Mouse (Mus musculus): ENCODE data around the gene Plekha7. TPM values are rescaled to one million over a fixed set of nuclear protein-coding genes. Genes with fewer than 3 reads are reported as not detected.

Plekha7 gene
- polyA plus RNA-seq, 1 experiment, result 1.3 TPM

GRCm38 (mm10) chr7:116186156-116186555, 122.0 kb downstream of the Plekha7 start:
- H3K36me3 ChIP-seq (replicated peaks; ENCODE audit: low read length), result no peaks in the 10 kb centered on the region
- H3K9me3 ChIP-seq, result no peaks in the 10 kb centered on the region
- no peak overlapping the region for H3K4me3 ChIP-seq (replicated peaks)
- peaks cover 48% of the 10 kb centered on the region for H3K27me3 ChIP-seq (replicated peaks)
- no peaks in the 10 kb centered on the region for H3K4me1 ChIP-seq
- TF ChIP-seq GATA1 (IDR thresholded peaks at IDR 0.05; ENCODE audit: borderline replicate concordance, low read length) (no peak), FLI1 (IDR thresholded peaks at IDR 0.05; ENCODE audit: low read length) (no peak)

- no peaks in the 10 kb centered on the region for H3K9me3 ChIP-seq
- peaks cover 44% of the 10 kb centered on the region for H3K27me3 ChIP-seq (replicated peaks)
- H3K36me3 ChIP-seq (replicated peaks; ENCODE audit: low read length), result no peaks in the 10 kb centered on the region
- no peaks in the 10 kb centered on the region for H3K4me1 ChIP-seq
- no peak for TF ChIP-seq FLI1 (IDR thresholded peaks at IDR 0.05; ENCODE audit: low read length)
- no peak for TF ChIP-seq GATA1 (IDR thresholded peaks at IDR 0.05; ENCODE audit: borderline replicate concordance, low read length)
- no peak overlapping the region for H3K4me3 ChIP-seq (replicated peaks)
These were observed 123.7 kb downstream of the Plekha7 start for GRCm38 (mm10) chr7:116184358-116185057.

- no peaks in the 10 kb centered on the region for H3K9me3 ChIP-seq
- no peaks in the 10 kb centered on the region for H3K36me3 ChIP-seq (replicated peaks; ENCODE audit: low read length)
- no peak overlapping the region for H3K4me3 ChIP-seq (replicated peaks)
- TF ChIP-seq FLI1 (IDR thresholded peaks at IDR 0.05; ENCODE audit: low read length) (no peak), GATA1 (IDR thresholded peaks at IDR 0.05; ENCODE audit: borderline replicate concordance, low read length) (no peak)
- H3K27me3 ChIP-seq (replicated peaks), result peaks cover 43% of the 10 kb centered on the region
- no peaks in the 10 kb centered on the region for H3K4me1 ChIP-seq
These were observed 125.7 kb downstream of the Plekha7 start for GRCm38 (mm10) chr7:116182451-116182850.

GRCm38 (mm10) chr7:116181444-116181946, 126.7 kb downstream of the Plekha7 start:
- no peak for TF ChIP-seq FLI1 (IDR thresholded peaks at IDR 0.05; ENCODE audit: low read length)
- TF ChIP-seq GATA1 (IDR thresholded peaks at IDR 0.05; ENCODE audit: borderline replicate concordance, low read length), result no peak
- Histone ChIP-seq H3K4me1 (no peaks in the 10 kb centered on the region), H3K27me3 (replicated peaks) (peaks cover 38% of the 10 kb centered on the region), H3K4me3 (replicated peaks) (no peak overlapping the region), H3K36me3 (replicated peaks; ENCODE audit: low read length) (no peaks in the 10 kb centered on the region), H3K9me3 (no peaks in the 10 kb centered on the region)

GRCm38 (mm10) chr7:116178916-116179315, 129.3 kb downstream of the Plekha7 start:
- peaks cover 38% of the 10 kb centered on the region for H3K27me3 ChIP-seq (replicated peaks)
- no peak for TF ChIP-seq FLI1 (IDR thresholded peaks at IDR 0.05; ENCODE audit: low read length)
- no peaks in the 10 kb centered on the region for H3K9me3 ChIP-seq
- H3K36me3 ChIP-seq (replicated peaks; ENCODE audit: low read length), result no peaks in the 10 kb centered on the region
- no peaks in the 10 kb centered on the region for H3K4me1 ChIP-seq
- H3K4me3 ChIP-seq (replicated peaks), result no peak overlapping the region

- no peaks in the 10 kb centered on the region for H3K9me3 ChIP-seq
- H3K36me3 ChIP-seq (replicated peaks; ENCODE audit: low read length), result no peaks in the 10 kb centered on the region
- peaks cover 31% of the 10 kb centered on the region for H3K27me3 ChIP-seq (replicated peaks)
- TF ChIP-seq GATA1 (IDR thresholded peaks at IDR 0.05; ENCODE audit: borderline replicate concordance, low read length), result no peak
- no peak for TF ChIP-seq FLI1 (IDR thresholded peaks at IDR 0.05; ENCODE audit: low read length)
- H3K4me1 ChIP-seq, result no peaks in the 10 kb centered on the region
- no peak overlapping the region for H3K4me3 ChIP-seq (replicated peaks)
These were observed 135.4 kb downstream of the Plekha7 start for GRCm38 (mm10) chr7:116172774-116173173.

GRCm38 (mm10) chr7:116169426-116169825, 138.8 kb downstream of the Plekha7 start:
- Histone ChIP-seq H3K36me3 (replicated peaks; ENCODE audit: low read length) (no peaks in the 10 kb centered on the region), H3K27me3 (replicated peaks) (peaks cover 29% of the 10 kb centered on the region), H3K9me3 (no peaks in the 10 kb centered on the region), H3K4me3 (replicated peaks) (no peak overlapping the region), H3K4me1 (no peaks in the 10 kb centered on the region)
- TF ChIP-seq GATA1 (IDR thresholded peaks at IDR 0.05; ENCODE audit: borderline replicate concordance, low read length), result no peak

GRCm38 (mm10) chr7:116168224-116168623, 140.0 kb downstream of the Plekha7 start:
- no peaks in the 10 kb centered on the region for H3K9me3 ChIP-seq
- H3K4me1 ChIP-seq, result no peaks in the 10 kb centered on the region
- no peak for TF ChIP-seq FLI1 (IDR thresholded peaks at IDR 0.05; ENCODE audit: low read length)
- no peak for TF ChIP-seq GATA1 (IDR thresholded peaks at IDR 0.05; ENCODE audit: borderline replicate concordance, low read length)
- no peak overlapping the region for H3K4me3 ChIP-seq (replicated peaks)
- H3K36me3 ChIP-seq (replicated peaks; ENCODE audit: low read length), result no peaks in the 10 kb centered on the region
- peaks cover 34% of the 10 kb centered on the region for H3K27me3 ChIP-seq (replicated peaks)

- no peaks in the 10 kb centered on the region for H3K9me3 ChIP-seq
- H3K4me1 ChIP-seq, result peaks cover 6% of the 10 kb centered on the region; the same call in 1 of the 2 replicates
- no peak overlapping the region for H3K4me3 ChIP-seq (replicated peaks)
- H3K27me3 ChIP-seq (replicated peaks), result peaks cover 39% of the 10 kb centered on the region
- H3K36me3 ChIP-seq (replicated peaks; ENCODE audit: low read length), result no peaks in the 10 kb centered on the region
- TF ChIP-seq FLI1 (IDR thresholded peaks at IDR 0.05; ENCODE audit: low read length), result no peak
- no peak for TF ChIP-seq GATA1 (IDR thresholded peaks at IDR 0.05; ENCODE audit: borderline replicate concordance, low read length)
These were observed 143.9 kb downstream of the Plekha7 start for GRCm38 (mm10) chr7:116164232-116164631.

- H3K4me3 ChIP-seq (replicated peaks), result peak overlapping the region; percentile 1
- TF ChIP-seq GATA1 (IDR thresholded peaks at IDR 0.05; ENCODE audit: borderline replicate concordance, low read length), result no peak
- TF ChIP-seq FLI1 (IDR thresholded peaks at IDR 0.05; ENCODE audit: low read length), result no peak
- no peaks in the 10 kb centered on the region for H3K9me3 ChIP-seq
- H3K4me1 ChIP-seq, result peaks cover 6% of the 10 kb centered on the region; the same call in 1 of the 2 replicates
- H3K36me3 ChIP-seq (replicated peaks; ENCODE audit: low read length), result no peaks in the 10 kb centered on the region
- H3K27me3 ChIP-seq (replicated peaks), result peaks cover 63% of the 10 kb centered on the region
These were observed 146.6 kb downstream of the Plekha7 start for GRCm38 (mm10) chr7:116161544-116161943.
